Mouse (Mus musculus): ENCODE measurements at regions not wholly inside any gene's neighbourhood (a gene's known extent, or its start where the extent isn't known, plus 50 kb on each side); places are given as distances from the start of the nearest gene placed in this dataset.

DNA sequence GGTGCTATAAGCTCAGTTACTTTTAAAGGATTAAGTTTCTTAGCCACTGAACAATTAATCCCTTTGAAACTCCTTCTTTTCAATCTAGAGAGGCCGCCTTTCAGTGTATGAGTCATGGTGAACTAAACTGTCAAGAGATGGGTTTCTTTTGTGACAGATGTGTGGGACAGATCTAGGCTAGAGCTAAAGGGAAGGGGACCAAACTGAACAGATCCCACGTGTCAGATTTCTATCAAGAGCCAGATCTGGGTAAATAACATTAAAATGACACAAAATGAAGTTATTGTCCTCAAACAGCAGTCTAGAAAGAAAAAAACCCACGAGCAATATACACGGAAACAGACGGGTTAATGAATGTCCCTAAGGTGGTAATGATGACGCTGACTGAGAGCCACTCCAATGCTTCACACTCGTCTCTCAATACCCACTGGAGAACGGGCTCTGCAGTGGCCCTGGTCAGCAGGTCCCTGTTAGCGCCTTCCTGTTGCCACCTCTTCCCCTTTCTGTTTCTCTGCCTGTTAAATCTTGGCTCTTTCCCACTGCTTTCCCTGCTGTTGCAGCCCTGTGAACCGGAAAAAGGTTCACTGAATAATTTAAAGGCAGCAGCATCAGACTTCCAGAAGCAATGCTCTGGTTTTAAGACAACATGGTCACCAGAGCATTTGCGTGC, 52.7 kb upstream of the Rab3gap2 start:
- no peak for DNase-seq (ENCODE audit: low spot score in 2 of 2)

DNA sequence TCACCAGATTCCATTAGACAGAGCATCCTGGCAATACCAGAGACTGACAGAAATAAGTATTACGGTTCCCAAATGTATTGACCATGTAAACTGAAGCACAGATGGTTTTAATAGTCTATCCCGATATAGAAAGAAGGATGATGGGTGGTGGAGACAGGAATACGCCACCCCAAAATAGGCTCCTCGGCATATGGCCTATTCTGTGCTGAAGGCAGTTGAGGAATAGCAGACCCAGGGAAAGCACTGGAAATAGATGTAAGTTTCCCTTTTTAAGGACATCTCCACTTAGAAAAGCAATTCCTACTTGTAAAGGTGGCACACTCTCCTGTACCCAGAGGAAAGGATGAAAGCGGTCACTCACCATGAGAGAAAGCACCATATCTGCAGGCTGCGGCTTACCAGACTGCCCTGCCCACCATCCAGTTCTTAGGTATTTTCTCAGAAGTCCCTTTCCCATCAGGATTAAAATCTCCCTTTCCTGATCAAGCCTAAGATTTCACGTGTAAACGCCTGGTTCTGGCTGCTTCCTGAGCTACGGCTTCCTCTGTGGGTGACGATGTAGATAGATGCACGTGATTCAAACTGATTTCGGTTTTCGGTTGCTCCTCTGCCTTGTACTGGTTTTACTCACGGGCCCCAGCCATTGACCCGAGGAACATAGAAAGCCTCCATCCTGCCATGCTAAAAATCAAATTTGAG, 53.3 kb upstream of the Rab3gap2 start:
- no peak for DNase-seq (ENCODE audit: low spot score in 2 of 2)

DNA sequence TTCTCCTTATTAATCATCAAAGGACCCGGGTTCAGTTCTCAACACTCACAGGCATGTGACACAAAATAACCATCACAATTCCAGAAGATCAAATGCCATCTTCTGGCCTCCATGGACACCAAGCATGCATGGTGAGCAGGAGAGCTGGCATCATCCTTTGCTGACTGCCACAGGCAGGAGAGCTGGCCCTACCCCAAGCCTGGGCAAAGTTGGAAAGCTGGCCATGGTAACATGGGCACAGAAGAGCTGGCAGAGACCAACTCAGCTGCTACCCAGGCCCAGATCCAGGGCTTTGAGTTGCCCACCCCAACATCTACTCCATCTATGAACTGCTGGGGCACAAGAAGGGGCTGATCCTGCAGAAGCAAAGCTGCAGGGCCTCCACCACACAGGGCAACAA, 59.1 kb upstream of the Rab3gap2 start:
- no peak for DNase-seq (ENCODE audit: low spot score in 2 of 2)

DNA sequence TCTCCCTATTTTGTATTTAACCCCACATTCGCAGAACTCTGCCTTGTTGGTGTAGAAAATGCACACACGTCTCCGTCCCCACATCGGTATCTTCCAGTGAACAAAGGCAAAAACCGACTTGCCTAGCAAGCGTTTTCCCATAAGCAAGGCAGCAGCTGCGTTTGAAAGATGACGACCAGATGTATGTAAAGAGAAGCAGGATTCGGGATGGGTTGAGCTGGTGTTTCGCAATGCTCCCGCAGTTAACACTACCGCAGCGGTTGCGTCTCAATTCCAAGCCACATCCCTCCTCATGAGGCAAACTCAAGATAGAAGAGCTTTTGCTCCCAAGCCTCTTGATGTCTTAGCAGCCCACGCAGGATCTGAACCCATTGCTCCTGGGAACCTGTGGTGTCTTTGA, 59.9 kb upstream of the Rab3gap2 start:
- DNase-seq (ENCODE audit: low spot score in 2 of 2), result no peak

DNA sequence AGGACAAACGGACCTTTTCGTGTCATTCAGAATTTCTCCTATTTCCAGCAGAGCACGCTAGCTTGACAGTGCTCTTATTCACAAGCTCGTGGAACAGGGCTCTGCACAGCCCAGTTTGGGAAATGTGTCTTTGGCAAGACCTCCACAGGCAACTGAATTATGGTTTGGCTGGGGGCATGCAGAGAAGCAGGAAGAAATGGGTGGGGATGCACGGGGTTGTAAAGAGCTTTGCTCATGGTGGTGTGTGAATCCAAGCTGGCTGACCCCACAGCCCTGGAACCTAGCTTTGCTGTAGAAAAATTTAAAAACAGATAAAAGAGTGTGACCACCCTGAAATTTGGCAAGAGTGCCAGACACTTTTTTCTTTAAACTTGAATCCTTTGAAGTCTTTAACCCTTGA, 63.6 kb upstream of the Rab3gap2 start:
- no peak for DNase-seq (ENCODE audit: low spot score in 2 of 2)

DNA sequence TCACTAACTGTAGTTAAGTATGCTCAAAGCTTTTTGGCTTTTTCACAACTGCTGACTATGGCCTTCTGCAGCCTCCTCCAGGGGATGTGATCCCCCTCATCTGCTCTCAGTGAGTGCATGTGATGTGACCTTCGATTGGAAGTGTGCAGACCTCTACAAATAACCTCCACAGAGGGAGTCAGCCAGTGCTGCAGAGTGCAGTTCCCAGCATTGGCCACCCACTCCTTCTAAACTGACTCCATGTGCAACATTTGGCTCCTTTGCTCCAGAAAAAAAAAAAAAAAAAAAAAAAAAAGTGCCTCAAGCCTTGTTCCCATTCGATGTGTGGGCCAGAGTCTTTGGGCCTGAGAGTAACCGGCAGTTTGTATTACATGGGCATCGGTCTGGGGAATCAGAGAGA, 75.7 kb upstream of the Rab3gap2 start:
- no peak for DNase-seq (ENCODE audit: low spot score in 2 of 2)

DNA sequence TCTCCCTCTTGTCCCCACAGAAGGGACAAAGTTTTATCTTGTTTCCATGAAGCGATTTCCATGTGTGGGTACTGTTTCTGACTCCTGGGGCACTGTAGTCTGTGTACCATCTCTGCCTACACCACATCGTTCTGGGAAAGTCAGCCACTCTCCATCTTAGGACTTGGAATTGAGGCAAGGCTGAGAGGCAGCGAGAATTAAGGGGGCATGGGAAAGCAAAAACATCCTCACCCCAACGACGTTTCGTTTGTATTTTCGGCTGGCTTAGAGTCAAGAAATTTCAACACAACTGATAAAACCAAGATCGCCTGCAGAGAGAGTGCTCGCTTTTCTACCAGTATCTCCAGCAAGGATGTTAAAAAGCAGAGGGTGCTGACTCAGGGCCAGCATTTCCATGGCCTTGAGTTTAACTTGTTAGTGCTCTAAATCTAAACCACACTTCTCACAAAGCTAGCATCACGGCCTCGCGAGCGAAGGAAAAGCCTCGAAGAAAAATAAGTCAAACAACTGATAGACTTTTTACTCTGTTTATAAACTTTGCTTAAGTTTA, 78.1 kb upstream of the Rab3gap2 start:
- DNase-seq (ENCODE audit: low spot score in 2 of 2), result no peak

DNA sequence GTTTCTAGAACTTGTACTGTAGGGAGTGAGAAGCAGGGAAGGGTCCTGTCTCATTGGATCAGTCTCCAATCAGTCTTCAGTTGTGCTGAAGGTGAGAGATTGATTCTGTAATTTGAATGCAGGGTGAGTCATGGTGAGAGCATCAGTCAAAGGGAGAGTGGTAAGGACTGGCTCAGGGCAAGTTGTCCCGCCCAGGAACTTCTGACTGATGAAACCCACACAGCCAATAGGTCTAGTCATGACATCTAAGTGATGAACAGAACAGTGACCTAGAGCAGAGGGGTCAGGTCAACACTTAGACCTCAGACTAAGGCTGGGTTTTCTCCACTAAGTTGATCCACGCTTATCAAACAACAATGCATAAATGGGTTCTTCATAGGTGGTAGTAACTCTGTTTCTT, 82.4 kb upstream of the Rab3gap2 start:
- DNase-seq (ENCODE audit: low spot score in 2 of 2), result no peak

DNA sequence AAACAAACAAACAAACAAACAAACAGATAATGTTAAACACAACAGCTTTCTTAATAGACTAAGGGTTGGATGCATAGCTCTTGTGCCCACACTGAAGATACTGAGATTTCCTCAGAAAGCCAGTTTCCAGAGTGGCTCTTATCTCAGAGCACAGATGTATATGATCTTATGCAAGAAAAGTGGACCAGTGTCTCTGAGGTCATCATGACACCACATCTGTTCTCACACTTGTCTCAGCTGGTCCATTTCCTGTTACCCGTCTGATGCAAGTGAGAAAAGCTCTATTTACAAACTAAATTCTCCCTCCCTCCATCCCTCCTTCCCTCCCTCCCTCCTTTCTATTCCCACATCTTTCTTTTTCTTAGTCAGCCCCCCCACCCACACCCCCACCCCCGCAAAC, 83.5 kb upstream of the Rab3gap2 start:
- no peak for DNase-seq (ENCODE audit: low spot score in 2 of 2)

DNA sequence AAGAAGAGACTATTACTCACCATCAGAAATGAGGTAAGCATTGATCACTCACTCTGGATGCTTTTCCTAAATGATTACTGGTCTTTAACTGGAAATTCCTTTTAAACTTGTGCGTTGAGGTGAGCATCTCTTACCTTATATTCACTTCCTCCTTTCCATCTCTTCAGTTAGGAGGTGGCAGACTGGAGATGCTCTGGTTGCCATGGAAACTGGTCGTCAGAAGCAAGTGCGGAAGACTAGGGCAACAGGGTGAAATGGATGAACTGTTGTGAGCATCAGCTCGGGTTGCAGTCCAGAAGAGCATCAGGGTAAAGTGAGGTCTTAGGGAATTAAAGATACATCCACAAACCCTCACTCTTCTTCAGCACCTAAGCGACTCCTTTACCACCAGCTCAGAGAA, 86.2 kb upstream of the Rab3gap2 start:
- no peak for DNase-seq (ENCODE audit: low spot score in 2 of 2)

DNA sequence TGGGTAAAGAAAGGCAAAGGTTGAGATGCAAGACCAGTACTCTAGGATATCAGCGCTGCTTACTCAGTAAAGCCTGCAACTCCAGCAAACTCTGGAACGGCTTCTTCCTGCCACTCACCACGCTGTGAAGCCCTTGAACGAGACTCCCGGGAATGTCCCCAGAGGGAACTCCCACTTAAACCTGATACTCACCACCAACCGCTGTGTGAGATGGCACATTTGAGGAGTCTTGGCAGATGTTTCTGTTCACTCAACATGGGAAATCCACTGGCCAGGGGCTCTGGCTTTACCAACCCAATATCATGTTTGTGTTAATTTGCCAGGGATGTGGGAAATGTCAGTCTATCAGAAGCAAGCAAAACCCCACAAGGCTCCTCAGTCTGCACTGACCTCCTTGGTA, 90.2 kb upstream of the Rab3gap2 start:
- DNase-seq (ENCODE audit: low spot score in 2 of 2), result no peak

DNA sequence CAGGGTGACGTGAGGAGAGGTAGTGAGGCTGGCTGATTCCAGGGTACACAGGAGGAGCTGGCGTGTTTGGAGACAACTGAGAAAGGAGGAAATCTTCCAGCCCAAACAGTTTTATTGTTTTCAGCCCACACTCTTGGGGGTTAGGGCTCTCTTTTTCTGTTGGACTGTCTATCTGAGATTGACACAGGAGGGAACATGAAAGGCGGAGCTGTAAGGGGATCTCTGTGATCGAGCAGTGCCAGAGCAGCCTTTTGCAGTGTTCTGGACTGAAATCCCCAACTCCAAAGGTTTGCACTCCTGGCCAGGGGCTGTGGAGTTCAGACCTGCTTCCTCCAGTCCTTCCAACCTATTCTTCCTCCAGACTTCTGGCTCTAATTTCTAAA, 91.9 kb upstream of the Rab3gap2 start:
- no peak for DNase-seq (ENCODE audit: low spot score in 2 of 2)

DNA sequence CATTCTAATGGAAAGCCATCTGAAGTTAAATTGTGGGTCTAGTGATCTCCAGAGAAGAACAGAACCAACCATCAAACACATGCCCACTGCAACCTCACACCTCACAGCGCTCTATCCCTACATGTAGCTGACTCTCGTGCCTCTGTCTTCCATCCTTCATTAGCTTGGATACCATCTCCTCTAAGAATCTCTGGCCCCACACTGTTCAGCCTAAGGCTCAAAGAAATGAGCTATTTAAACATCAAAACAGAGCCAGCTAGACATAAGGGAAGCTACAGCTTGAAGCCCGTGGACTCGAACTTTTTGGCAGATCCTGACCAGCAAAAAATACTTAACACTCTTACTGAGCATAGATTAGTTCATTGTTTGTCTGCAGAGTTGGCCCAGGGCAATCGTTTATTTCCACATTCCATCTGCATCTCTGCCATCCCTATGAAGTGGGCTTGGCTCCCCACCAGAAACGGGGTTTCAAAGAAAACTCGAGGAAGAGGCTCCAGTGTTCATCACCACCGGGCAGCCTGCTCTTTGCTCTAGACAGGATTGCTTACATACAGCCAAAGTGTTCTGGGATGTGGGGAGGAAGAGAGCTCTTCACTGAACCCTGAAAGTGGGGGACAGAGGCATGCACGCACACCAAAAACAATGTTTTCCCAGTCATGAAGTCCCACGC, 92.4 kb upstream of the Rab3gap2 start:
- DNase-seq (ENCODE audit: low spot score in 2 of 2), result peak in 1 of 2 experiments; percentile 12

DNA sequence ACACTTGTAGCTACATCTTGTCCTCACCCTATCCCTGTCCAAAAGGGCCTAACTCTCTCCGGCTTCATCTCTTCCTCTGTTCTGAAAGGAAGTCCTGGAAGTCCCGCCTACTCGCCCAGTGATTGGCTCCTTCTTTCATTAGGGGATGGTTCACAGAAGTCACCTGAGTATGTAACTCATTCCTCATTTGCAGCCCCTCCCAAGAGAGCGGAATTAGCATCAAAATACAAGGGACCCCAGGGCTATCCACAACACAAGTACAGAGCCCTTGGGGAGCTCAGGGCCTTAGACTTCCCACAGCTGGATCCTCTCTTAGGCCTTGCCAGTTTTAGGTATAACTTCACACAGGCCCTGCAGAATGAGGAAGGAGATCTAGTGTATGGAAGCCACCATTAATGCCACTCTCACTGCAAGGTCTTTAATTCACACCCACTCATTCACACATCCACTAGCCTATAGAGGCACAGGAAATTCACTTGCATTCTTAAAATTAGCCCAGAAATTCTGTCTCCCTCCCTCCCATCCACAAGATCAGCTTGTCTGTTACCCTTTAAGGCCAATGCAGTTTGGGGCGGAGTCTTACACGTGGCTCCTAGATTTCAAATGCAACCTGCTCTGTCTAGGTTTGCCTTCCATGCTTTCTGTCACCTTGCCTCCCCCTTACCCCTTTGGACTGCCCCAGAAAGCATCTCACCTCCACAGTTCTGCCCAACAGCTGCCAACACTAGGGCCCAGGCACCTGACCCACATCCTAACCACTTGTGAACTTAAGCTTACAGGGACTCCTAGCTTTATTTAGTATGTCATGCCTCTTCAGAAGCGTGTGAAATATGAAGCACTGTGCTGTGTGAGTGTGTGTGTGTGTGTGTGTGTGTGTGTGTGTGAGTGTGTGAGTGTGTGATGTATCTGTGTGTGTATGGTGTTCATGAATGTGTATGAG, 98.7 kb upstream of the Rab3gap2 start:
- no peak for DNase-seq (ENCODE audit: low spot score in 2 of 2)

DNA sequence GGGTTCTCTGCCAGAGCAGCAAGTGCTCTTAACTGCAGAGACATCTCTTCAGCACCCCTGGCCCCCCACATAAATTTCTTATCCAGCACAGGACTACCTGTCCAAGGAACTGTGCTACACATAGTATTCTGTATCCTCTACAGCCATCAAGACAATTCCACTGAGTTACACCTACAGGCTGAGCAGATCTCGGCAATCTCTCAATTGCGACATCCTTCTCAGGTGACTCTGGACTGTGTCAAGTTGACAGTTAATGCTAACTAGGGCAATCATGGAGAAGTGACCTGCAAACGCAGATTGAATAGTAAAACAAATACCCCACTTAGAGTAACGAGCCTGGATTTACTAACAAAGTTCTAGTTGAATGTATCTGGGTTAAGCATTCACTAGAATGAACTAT, 100.1 kb upstream of the Rab3gap2 start:
- DNase-seq (ENCODE audit: low spot score in 2 of 2), result no peak

DNA sequence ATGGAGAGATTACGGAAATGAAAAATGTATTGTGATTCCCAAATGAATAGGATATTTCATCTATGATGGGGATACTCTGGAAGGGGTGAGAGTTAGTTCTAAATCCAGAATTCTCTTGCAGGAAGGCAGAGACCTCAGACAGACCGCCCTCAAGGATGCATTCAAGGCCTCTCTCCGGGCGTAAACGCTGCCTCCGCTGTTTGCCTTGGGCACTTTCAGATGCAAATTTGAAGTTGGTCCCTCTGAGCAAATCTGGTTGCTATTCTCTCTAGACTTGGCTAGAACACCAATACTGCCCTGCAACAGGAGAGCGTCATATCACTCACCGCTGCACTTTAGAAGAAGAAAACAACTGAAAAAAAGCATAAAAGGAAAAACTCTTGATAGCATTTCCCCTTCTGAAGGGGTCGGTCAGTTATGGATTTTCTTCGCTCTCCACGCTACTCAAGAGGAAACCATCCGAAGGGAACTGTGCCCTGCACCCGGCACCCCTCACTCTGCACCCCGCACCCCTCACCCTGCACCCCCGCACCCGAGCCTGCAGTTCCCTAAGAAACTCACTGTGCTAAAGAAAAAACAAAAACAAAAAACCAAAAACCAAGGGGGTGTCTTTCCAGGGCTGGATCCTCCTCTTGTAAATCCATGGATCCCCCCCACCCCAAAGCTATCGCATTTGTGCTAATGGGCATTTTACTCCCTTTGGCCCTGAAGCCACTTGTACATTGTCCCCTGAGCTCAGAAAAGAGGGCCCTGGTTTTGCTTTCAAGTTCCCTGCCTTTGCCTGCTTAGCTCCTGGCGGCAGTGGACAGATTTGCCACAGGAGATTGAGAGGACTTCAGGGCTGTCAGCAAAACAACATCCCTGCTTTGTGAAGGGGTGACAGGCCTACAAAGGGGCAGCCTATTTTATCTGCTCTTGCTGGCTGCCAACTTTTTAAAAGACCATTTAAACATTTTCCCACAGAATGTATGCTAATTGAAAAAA, 99.9 kb upstream of the Mark1 start:
- no peak for DNase-seq (ENCODE audit: low spot score in 2 of 2)

DNA sequence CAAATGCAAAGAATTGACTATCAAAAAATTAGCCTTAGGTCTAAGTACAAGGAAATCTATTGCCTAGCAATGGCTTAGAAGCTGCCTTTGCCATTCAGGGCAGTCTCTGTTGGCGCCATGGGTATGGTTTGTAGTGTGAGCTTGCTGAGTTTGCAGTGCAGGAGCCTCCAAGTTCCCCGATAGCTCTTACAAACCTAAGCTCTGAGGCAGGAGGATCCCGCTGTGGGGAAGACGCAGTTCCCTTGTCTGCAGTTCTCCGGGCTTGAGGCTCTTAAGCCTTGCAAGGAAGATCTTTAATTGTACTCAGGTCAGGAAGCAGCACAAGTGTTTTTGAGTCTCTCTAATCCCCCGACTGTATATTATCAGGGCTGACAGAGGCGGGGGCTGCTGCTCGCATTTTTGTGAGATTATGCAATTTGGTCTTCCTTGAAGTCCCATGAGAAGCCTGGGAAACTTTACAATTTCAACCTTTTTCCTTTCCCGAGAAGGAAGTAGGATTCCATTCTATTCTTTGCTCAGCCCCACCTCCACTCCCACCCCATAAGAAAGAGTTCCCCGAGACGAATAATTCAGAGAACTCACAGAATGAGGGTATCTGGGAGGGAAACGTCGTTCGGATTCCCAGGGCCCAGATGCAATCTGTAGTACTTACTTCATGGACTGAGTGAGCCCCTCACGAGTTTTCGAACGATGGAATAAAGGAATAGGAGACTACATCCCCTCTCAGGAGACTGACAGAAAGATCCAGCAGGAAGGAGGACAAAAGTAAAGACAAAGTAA, 99.0 kb upstream of the Mark1 start:
- no peak for DNase-seq (ENCODE audit: low spot score in 2 of 2)

DNA sequence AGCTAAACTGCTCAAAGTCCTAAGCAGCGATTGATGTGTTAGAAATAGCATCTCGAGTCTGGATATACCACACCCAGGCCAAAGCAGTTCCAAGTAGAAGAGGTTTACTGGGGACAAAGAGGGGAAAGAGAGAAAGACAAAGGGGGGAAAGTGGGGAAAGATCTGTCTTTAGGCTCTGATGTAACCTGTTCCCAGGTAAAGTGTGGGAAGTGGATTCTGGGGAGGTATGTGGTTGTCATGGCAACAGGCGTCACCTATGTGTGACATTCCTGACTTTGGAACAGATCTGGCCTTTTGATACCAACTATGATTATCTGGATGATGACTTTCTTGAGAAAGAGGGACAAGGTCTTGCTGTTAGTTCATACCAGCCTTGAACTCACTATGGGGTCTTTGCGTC, 97.4 kb upstream of the Mark1 start:
- no peak for DNase-seq (ENCODE audit: low spot score in 2 of 2)

DNA sequence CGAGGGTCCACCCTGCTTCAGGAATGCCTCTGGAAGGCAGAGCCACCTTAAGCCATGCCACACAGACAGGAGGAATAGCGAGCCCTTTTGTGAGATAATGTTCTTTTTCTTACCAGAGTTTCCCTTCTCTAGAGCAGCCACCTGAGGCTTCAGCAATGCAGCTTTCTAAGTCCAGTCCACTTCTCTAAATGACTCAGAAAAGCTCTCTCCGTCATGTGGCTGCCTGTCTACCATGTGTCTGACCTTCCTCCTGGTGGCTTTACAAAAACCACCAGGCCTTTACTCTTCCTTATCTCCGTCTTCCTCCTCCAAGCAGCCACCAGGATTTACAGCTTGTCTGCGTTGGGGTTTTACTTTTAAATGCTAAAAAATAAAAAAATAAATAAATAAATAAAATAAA, 93.4 kb upstream of the Mark1 start:
- DNase-seq (ENCODE audit: low spot score in 2 of 2), result no peak

Measured in frontal cortex, postnatal 10 days (tissue).